Mouse (Mus musculus): Measurements from ENCODE around the gene Fam196b.
A peak's percentile ranks its signal among the peaks of the same experiment; 100 is the strongest.

DNA sequence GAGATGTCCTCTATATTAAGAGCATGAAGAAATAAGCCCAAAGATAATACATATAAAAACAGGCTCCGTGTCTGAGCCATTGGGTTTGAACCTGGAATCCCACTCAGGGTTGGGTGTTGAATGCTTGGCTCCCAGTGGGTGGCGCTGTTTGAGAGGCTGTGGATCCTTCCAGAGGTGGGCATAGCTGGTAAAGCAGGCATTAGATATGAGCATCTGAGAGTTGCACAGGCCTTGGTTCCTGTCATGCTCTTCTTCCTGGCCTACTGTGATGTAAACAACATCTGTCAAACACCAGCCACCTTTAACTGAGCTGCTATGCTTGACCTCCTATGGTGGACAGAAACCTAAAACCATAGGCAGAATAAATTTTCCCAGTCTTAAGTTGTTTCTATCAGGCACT, 38.7 kb upstream of the Fam196b start:
- TF ChIP-seq EP300 (optimal IDR thresholded peaks at IDR 0.05), result no peak
- TF ChIP-seq CTCF (IDR thresholded peaks at IDR 0.05; ENCODE audit: low read depth), result peak; percentile 50
